Mouse (Mus musculus) left cerebral cortex, postnatal 36 days (tissue): Measurements from ENCODE around the gene Bysl. TPM values are rescaled to one million over a fixed set of nuclear protein-coding genes. Genes with fewer than 3 reads are reported as not detected.
"Not testable (repeated sequence)": the region's sequence is repeated elsewhere in the genome, so short reads cannot be mapped to it uniquely, and the experiment has no call there.

Experiments
- DNase-seq, 2 experiments: peaks; one replicate each; pipeline ENCODE4 v3.0.0; 2021 to 2022; ENCODE audit warnings: low spot score in 2 of 2, mixed read lengths in 1 of 2
- intact Hi-C: fragments of 180-260 bp; cut with DNase I; formaldehyde crosslinking; loops from one replicate; pipeline ENCODE4 v1.15.1; 2025
- total RNA-seq, 2 experiments: library from RNA; stranded (reverse); gene quantifications; 2 replicates each; pipeline ENCODE4 v1.2.3; 2021

The Bysl gene
- total RNA-seq, 2 experiments from 2014 or later, result 17.5 to 18.1 TPM

- intact Hi-C loops, DNase-seq: not testable (repeated sequence)
Observed at GRCm38 (mm10) chr17:47624572-47624971, 13.3 kb upstream of the Bysl start.

DNA sequence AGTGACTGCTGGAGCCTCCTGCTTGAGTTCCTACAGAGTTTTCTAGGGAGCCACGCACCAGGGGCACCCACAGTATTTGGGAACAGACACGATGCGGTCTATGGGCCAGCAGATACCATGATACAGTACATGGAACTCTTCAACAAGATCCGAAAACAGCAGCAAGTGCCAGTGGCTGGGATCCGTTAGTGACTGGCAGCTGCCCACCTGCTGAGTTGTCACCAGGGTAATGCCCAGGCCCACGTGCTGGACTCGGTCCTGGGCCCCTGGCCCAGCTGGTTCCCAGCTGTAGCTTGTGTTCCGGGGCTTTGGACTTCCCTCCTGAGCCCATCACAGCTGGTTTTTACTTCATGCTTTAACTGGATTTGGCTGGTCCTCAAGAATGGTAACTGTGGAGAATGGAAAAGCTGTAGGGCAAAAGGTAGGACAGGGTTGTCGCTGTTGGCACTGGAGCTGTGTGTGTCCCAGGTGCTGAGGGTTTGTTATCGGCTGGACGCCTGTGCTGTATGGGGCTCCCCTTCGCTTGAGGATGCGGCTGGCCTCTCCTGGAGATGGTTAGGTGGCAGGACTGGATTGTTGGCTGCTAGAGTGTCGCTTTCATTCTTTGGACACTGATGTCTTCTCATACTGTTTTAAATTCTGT, 11.7 kb upstream of the Bysl start:
- intact Hi-C loops, result no loop called here
- no peak for DNase-seq

GRCm38 (mm10) chr17:47618556-47619311, 7.4 kb upstream of the Bysl start:
- intact Hi-C loops, result no loop called here
- no peak for DNase-seq

DNA sequence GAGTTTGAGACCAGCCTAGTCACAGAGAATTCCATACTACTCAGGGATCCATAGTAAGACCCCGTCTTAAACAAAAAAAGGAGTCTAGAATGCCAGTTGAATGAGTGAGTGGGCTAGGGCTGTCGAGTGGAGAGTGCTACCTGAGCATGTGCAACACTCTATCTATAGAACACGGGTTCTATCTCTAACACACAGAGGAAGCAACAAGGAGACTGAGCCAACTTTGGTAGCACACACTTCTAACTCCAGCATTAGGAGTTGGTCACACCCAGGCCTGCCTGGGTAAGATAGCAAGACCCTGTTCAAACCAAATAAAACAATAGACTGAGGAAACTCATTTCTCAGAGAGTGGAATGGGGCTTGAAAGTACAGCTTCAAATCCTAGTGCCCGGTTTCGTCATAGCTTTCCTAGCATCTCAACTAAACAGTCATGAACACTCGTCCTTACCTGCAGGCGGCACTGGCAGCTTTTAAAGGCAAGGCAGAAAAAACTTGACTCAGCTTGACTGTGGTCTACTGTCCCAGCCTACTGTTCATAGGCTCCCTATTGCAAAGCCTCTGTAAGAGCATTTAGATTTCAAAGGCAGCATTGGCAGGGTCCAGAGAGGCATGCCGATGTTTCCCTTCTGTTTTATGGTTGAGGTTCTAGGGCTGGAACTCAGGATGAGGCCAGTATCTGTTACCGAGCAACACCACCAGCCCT, 6.5 kb upstream of the Bysl start:
- intact Hi-C loops, result no loop called here

DNA sequence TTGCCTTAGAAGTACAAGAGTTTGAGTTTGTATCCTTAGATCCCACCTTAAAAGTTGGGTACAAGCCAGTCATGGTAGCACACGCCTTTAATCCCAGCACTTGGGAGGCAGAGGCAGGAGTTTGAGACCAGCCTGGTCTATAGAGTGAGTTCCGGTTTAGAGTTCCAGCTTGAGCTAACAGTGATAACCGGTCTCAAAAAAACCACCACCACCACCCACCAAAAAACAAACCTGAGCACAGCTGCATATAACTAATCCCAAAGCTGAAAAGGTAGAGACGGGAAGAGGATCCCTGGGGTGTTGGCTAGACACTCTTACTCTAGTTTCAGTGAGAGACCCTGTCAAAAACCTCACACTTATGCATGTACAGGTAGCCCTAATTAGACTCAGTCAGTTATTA, 5.4 kb upstream of the Bysl start:
- intact Hi-C loops, result no loop called here
- no peak for DNase-seq

More for the DNA sequence above, 6.5 kb upstream of the Bysl start:
- no peak for DNase-seq

DNA sequence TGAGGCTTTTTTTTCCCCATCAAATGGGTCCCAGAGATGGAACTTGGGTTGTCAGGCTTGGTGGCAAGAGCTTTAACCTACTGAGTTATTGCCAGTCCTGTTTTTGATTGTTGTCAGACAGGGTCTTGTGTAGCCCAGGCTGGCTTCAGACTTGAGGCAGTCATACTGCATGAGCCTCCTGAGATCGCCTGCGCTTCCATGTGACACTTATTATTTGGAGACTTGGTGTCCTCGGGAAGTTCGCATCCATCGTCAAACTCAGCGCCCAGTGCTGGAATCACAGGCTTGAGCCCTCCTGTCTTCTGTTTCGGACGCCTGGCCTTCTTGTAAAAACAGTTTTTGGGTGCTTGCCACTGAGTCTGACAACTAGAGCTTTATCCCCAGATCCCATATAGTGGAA, 4.8 kb upstream of the Bysl start:
- DNase-seq, result no peak
- intact Hi-C loops, result no loop called here

DNA sequence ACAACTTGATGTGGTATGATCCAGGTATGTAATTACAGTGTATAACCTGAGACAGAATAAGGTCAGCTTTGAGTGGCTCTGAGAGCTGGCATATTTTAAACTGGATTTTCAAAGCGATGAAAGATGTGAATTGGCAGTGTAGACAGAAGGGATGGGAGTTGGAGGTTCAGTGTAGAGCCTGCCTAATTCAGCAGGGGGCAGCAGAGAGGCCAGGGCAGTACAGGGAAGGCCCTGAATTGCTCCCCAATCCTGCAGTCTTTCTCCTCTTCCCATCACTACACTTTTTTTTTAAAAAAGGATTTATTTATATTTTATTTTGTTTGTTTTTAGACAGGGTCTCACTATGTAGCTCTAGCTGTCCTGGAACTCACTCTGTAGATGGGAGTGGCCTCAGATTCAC, 2.7 kb upstream of the Bysl start:
- intact Hi-C loops, result loop anchor here (5.0 kb wide), 2 partner anchors 73 to 247 kb away; partner anchors contain the start of genes Frs3, Mrps10 and Tomm6
- DNase-seq, result no peak

DNA sequence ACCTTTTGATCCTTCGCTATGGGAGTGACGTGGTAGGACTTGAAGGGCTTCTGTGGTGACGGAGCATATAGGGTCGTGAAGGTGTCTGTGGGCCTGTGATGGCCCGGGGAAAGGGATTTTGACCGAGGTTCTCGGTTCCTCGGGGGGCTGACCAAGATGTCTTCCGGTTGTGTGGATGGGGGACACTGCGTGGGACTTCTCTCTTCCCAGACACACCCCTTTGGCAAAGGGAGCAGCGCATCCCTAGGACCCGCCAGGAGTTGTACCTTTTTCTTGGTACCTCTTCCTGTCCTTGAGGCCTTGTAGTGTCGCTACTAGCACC, 330 bp upstream of the Bysl start:
- intact Hi-C loops, result loop anchor here (1.0 to 5.0 kb wide), 4 partner anchors 18 to 244 kb away; partner anchors contain the start of genes Frs3, Mrps10 and Tomm6
- no peak for DNase-seq

GRCm38 (mm10) chr17:47609182-47609581, 2.1 kb downstream of the Bysl start:
- DNase-seq, result no peak
- intact Hi-C loops, result no loop called here

DNA sequence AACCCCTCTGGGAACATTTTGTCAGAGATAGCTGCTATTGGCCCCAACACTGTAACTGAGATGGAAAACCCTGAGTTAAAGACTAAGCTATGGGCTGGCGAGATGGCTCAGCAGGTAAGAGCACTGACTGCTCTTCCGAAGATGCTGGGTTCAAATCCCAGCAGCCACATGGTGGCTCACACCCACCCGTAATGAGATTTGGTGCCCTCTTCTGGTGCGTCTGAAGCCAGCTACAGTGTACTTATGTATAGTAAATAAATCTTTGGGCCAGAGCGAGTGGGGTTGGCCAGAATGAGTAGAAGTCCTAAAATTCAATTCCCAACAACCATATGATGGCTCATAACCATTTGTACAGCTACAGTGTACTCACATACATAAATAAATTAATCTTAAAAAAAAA, 5.1 kb downstream of the Bysl start:
- DNase-seq, result no peak
- intact Hi-C loops, result no loop called here

- no peak for DNase-seq
- intact Hi-C loops, result no loop called here
Observed at GRCm38 (mm10) chr17:47602289-47602688, 9.0 kb downstream of the Bysl start.

GRCm38 (mm10) chr17:47601389-47601755, 9.9 kb downstream of the Bysl start:
- no peak for DNase-seq
- intact Hi-C loops, result no loop called here

- intact Hi-C loops, result no loop called here
- DNase-seq, result no peak
Observed at GRCm38 (mm10) chr17:47600601-47601388, 10.5 kb downstream of the Bysl start.

DNA sequence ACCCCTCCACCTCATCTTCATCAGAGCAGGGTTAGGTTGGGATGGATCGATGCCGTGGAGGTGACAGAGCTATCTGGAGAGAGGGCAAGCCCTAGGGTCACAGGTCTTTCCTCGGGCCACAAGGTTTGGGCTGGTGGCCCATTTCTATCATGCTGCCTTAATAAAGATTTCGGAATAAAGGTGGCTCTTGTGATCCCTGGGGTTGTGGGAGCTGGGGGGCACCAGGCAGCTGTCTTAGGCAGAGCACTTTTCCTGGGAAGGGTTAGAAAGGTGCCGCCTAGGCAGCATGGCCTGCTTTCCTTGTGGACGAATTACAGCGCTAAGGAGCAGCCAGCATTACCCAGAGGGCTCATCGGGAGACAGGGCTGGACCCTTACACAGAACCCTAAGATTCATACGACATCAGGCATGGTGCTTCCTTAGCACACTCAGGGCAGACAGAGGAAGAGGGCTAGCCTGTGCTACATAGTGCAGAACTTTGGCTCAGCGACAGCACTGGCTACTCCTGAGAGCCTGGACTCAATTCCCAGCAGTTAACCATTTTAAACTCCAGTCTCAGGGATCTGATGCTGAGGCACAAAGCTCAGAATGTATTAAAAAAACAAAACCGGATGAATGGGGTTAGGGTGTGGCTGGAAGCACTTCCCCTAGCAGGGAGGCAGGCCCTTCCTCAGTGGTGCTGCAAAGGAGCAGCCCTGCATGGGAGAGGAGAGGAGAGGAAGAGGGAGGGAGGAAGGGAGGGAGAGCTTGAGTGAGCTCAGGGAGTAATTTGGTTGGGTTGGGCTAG, 11.6 kb downstream of the Bysl start:
- intact Hi-C loops, result loop anchor here (5.0 kb wide), 1 partner anchor 87 kb away; no protein-coding TSS in a partner anchor
- no peak for DNase-seq

- not testable (repeated sequence) for DNase-seq
- intact Hi-C loops, result loop anchor here (5.0 kb wide), 1 partner anchor 86 kb away; no protein-coding TSS in a partner anchor
Observed at GRCm38 (mm10) chr17:47598580-47599304, 12.6 kb downstream of the Bysl start.

- intact Hi-C loops, result loop anchor here (5.0 kb wide), 1 partner anchor 86 kb away; no protein-coding TSS in a partner anchor
- DNase-seq, result no peak
Observed at GRCm38 (mm10) chr17:47597838-47598579, 13.3 kb downstream of the Bysl start.

- intact Hi-C loops, result loop anchor here (5.0 kb wide), 1 partner anchor 85 kb away; no protein-coding TSS in a partner anchor
- no peak for DNase-seq
Observed at GRCm38 (mm10) chr17:47597261-47597660, 14.0 kb downstream of the Bysl start.

GRCm38 (mm10) chr17:47596839-47597164, 14.5 kb downstream of the Bysl start:
- DNase-seq, result no peak
- intact Hi-C loops, result loop anchor here (5.0 kb wide), 1 partner anchor 85 kb away; no protein-coding TSS in a partner anchor
